Mouse (Mus musculus) stomach, postnatal 0 days (tissue): ENCODE measurements around the gene Abhd5.

Experiments
- CTCF ChIP-seq: IDR thresholded peaks from 2 replicates; pipeline ENCODE4 v1.5.1; 2016; ENCODE audit warnings: antibody characterized with exemption, low read depth, mild to moderate bottlenecking, moderate library complexity
- EP300 ChIP-seq: optimal IDR thresholded peaks from 2 replicates; pipeline ENCODE3; 2016; ENCODE audit warnings: antibody characterized with exemption

GRCm38 (mm10) chr9:122345291-122345690, 6.1 kb upstream of the Abhd5 start:
- no peak for TF ChIP-seq CTCF
- TF ChIP-seq EP300, result no peak
